Mouse (Mus musculus): Measurements from ENCODE around the gene Mob4.

DNA sequence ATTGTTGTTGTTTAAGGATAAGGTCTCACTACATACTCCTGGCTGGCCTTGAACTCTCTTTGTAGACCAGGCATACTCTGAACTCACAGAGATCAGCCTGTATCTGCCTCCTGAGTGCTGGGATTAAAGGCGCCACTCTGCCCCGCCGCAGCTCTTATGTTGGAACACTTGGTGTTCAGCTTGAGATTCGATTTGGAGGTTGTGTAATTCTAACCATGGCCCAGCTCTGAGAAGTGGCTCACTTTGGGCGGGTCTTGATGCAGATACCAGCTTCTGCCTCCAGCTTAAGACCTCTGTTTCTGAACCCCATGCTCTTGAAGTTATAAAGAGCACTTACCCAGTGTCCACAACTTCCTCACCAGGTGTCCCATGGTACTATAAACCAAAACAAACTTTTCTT lies 1.3 kb upstream of the Mob4 start:
- no peak for TF ChIP-seq EP300 (IDR thresholded peaks at IDR 0.05; ENCODE audit: low read depth)
- no peak for TF ChIP-seq CTCF (IDR thresholded peaks at IDR 0.05; ENCODE audit: low read depth)
